Mouse (Mus musculus) Muller cell, postnatal 12 days (primary cell): Measurements from ENCODE around the gene Plpp1.

ENCODE experiments used
- DNase-seq: peaks from one replicate; pipeline ENCODE4 v3.0.0-alpha.2; 2015; ENCODE audit errors: inconsistent ontology term

The Plpp1 gene

DNA sequence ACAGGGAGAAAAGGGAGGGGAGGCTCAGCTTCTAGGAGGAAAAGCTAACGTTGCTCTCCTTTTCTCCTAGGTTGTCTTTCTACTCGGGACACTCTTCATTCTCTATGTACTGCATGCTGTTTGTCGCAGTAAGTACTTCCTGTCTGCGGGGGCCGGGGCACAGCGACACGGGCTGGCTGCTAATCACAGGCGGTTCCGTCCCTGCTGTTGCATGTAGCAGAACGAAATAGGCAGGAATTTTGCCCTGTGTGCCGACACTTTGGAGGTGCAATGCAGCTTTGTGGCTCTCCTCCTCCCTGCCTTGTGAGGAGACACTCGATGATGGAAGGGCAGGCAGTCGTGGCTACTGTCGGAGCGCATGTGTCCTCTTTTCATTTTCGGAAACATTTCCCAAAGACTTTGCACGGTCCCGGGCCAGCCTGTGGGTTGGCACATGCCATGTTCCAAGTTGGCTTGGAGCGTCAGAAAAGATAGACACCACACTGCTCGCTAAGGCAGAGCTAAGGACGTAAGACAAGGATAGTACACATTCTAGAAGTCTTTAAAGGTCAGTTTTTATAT is 59.1 kb downstream of the Plpp1 start:
- DNase-seq, result no peak

DNA sequence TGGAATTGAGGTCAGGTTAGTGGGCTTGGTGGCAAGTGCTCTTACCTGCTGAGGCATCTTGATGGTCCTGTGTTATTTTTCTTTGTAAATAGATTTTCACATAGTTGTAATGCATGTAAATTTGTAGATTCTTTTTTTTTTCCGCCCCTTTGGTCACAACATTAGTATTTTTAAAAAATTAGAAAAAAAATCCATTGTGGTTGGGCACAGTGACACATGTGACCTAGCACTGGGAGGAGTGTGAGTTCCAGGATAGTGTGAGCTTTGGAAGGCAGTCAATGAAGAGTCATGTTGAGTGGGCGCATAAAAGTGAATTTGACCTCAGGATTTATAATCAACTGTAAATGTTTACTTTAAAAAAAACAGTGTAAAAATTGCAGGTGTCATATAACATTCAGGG is 59.8 kb downstream of the Plpp1 start:
- DNase-seq, result no peak

DNA sequence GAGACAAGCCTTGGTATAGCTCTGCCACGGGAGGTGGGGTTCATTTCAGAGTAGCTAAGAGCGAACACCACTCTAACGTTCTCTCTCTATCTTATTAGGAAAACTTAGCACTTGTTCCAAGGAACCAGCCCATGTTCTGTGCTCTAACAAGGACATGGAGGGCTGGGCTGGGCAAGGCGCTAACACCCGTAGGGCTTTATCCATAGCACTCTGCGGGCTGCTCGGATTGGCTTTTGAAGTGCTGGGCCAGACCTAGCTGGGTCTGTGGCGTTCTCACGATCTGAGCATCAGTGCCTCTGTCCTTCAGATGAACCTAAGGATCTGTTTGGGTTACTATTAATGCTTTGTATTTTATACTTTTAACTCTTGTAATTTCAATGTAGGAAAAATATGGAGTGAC is 60.3 kb downstream of the Plpp1 start:
- DNase-seq, result no peak

DNA sequence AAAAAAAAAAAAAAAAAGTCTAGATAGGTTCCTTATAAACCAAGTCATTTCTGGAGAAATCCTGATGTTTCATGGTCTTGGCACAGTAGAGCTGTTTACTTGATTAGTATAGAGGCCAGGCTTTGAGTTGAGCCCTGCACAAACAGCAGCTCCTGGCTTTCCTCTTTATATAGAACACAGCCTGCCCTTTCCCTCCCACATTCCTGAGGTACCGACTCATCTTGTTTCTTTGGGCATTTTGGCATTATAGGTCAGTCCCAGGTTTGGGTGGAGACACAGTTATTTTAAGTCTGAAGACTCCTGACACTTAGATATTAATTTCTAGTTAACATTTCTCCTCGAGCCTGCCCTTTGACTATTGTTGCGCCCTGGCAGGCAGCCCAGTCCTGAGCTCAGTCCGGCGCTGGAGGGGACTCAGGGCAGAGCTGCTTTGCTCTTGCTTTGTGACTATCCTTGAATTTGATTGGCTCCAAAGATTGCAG is 61.3 kb downstream of the Plpp1 start:
- DNase-seq, result peak; percentile 70

DNA sequence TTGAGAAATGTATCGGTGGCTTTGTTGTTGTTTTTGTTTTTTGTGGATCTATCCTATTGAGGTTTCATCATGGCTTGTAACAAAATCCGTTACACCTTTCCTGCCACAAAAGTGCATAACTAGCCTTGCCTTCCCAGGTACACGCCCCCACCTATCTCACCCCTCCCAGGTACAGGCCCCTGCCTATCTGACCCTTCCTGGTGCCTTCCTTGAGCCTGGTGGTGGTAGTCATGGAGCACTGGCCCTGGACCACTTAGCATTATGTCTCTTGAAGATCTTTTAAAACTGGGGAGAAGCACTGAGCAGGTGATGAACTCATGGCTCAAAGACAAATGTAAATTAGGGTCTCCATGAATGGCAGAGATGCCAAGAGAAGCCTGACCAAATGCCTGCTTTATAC is 61.8 kb downstream of the Plpp1 start:
- DNase-seq, result no peak

DNA sequence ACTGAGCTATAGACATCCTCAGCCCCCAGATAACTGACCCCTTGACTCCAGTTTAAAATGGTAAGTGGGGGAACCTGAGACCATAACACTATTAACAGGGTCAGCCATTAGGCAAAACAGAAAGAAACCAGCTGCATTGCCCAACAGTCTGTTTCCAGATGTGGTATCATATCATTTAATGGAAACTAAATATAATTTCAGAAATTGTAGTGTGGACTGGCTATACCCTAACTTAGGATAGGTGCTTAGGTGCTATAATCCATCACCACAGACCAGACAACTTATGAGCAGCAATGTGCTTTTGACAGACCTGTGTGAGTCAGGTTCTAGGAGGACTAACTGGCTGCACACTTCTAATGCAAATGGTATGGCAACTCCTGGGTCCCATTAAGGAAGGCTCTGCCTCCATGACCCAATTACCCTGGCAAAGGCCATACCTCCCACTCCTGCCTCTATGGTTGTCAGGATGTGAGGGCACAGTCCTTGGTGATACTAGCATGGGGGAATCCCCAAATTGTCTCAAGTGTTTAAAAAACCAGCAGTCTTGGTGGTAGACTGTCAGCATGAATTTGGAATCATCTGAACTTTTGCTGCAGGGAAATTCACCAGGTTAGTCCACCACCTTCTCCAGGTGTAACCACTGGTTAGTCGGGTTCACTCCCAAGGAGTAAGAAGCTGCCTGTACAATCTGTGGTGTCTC is 62.5 kb downstream of the Plpp1 start:
- DNase-seq, result no peak

DNA sequence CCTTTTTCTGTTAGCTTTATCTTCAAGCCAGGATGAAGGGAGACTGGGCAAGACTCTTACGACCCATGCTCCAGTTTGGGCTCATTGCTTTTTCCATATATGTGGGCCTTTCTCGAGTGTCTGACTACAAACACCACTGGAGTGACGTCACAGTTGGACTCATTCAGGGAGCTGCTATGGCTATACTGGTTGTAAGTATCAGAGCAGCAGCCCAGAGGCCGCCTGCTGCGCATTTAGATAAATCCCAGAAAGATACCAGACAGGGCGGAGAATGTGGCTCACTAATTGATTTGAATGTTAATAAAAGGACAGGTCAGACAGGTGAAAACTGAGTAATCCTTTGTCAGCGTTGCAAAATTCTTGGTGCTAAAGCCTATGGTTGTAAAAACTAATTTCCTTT is 66.2 kb downstream of the Plpp1 start:
- DNase-seq, result no peak

DNA sequence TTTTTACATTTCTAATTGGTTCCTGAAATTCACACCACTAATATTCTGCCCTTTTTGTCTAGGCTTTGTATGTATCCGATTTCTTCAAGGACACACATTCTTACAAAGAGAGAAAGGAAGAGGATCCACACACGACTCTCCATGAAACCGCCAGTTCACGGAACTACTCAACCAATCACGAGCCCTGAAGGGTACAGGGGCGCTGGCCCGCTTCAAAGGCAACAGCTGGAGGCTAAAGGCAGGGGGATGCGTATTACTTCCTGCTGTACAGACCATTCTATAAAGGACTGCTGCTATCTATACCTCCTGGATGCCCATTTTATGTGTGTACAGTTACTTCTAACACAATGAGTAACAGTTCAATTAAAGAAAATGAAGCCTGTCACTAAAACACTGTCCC is 66.8 kb downstream of the Plpp1 start:
- DNase-seq, result no peak

DNA sequence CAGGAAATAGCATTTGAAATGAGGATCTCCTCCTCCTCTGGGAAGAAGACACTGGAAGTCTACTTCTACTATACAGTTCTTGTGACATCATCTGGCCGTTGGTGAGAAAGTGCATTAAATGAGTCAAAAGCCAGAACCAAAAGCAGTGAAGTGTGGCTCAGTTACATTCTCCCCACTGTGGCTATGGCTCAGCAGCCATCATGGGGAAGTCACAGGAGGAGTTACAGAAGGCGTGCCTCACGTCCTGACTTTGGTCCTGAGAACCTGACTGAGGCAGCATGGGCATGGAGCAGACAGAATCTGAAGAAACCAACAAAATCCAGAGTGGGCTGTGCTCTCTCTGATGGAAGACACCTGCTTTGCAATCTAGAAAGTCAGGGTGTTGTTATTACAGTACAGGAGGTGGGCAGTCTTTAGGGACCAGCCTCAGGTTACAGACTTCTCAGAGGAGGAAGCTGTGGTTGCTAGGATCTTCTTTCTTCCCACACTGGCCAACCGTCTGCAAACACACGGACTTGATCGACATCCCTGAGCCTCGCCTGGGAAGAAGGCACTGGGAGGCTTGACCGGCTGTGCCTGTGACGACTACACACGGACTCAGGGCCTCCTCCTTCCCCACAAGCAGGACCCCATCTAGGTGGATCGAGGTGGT is 69.6 kb downstream of the Plpp1 start:
- no peak for DNase-seq

DNA sequence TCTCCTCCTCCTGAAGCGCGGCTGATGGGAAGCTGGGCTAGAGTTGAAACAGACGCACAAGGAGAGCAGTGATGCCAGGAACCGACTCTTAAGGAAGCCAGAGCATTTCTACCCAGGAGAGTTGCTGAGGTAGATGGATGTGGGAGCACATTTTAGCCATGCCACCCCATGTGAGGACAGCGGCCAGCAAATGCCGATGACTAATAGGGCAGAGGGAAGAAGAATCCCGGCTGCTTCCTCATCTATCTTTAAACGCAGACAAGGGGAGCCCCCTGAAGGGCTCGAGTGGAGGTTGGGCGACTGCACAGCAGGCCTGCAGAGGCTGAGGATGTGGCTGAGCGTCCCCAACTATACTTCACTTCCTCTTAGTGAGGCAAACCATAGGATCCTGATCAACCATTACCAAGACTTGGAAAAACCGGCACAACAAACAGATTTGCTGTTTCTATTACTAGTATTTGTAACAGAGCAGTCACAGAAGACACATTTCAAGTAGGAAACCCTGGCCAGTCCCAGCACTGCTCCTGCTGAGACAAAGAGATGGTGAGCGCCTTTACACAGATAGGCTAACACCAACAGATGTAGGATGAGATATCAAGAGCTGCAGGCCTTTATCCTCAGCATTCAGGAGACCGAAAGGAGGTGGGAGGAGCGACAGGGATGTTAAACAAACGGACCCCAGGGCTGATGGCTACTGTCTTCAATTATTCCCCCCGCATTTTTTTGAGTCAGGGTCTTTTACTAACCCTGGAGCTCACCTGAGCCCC is 71.1 kb downstream of the Plpp1 start:
- DNase-seq, result no peak

DNA sequence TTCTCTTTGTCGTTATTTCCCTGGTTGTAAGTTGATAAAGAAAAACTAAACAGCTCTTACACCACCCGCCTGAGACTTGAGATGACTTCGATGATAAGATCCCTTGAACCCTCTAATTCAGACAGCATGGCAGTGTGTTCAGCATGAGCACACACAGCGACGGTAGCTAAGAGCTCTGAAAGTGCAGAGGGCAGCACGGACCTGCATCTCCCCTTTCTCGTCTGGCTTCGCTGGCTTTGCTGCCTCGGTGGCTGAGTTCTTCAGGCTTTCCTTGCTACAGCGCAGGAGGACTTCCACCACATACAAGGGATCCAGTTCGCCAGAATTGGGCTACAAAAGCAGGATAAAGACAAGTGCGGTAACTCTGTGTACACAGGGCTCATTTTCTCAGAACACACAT is 86.6 kb downstream of the Plpp1 start:
- no peak for DNase-seq

DNA sequence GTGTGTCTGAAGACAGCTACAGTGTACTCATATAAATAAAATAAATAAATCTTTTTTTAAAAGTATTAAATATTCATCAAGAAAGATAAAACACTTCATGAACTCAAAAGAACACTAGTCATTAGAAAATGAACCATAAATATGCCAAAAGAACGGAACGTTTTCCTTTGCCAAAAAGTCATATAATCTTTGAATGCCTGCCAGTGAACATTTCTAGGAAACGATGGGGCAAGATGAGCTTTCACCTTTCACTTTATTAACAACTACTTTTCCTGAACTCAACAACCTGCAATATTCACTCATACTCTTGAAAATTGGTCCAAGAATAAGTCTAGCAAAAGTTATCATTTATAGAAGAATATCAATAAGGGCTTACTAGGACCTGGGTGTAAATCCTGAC is 101.6 kb downstream of the Plpp1 start:
- no peak for DNase-seq

DNA sequence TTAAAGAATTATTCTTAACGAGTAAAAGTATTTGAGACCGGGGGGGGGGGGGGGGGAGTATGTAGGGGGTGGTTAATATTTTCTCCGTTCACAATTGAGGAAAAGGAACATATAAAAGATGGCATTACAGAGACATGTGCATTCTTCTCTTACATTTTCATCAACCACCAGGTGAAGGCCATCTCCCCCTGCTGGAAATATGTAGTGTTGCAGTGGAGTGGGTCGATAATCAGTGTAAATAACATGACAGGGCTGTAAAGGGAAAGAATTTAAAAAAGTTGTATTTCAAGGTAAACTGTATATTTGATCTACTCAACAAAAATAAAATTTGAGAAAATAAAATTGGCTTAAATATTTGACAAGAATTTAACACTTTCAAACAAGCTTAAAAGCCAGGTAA is 109.1 kb downstream of the Plpp1 start:
- DNase-seq, result peak; percentile 11

DNA sequence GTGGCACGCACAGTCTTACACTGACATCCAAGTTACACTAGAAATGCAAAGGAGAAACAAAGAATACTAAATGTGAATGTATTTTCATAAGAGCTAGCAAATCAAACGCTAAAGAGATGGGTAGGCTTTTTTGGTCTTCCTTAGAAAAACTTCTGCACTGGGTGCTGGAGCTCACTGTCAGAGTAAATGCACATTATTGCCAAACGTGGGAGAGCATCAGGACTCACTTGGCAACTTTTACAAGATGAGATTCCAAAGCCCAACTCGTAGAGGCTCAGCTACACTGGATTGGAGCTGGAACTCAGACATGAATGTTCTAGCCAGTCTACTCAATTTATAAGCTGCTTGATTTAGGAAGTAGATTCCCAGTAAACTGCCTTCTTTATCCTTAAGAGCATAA is 109.8 kb downstream of the Plpp1 start:
- no peak for DNase-seq
